Mouse (Mus musculus): Measurements from ENCODE around the gene Atf3.

The Atf3 gene

GRCm38 (mm10) chr1:191200816-191201602, 16.8 kb downstream of the Atf3 start:
- in situ Hi-C loops (cut with MboI; ENCODE audit: low pct_unique_long_range_greater_than_20kb in 1 of 2, low sequenced_read_pairs in 2 of 2, unreplicated experiment in 1 of 2) = no loop called here

DNA sequence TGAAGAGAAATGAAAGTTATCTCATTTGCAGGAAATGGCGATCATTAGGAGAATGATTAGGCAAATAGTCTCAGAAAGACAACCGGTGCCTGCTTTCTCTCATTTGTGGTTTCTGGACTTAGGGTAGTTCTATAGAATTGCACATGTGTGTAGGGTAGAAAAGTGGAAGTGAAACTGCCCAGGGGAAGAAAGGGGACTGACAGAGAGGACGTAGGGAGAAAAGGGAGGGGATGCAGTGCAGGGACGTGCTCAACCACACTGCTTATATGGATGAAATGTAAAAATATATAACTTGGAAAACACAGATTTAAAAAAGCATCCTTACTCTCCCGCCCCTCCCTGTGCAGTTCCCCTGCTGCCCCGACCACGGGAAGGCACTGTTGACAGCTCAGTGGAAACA, 19.9 kb downstream of the Atf3 start:
- in situ Hi-C loops (cut with MboI; ENCODE audit: low pct_unique_long_range_greater_than_20kb in 1 of 2, low sequenced_read_pairs in 2 of 2, unreplicated experiment in 1 of 2) = no loop called here

DNA sequence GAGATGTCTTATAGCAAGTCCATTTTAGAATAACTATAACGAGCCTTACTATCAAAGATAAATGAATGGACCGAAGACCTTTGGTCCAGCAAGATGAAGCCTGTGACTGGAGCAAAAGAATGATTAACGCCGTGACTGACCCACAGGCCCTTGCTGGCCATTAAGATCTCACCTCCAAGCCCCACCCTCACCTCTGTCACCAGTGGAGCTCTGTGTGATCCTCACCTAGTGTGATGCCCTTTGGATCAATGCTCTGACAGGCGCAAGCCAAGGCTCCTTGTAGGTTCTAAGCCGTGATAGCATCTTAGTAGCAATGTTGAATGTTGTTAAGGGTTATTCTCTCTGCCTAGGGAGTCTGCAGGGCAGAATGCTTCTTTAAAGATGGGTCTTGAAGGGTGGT, 21.8 kb downstream of the Atf3 start:
- in situ Hi-C loops (cut with MboI; ENCODE audit: low pct_unique_long_range_greater_than_20kb in 1 of 2, low sequenced_read_pairs in 2 of 2, unreplicated experiment in 1 of 2) = no loop called here

DNA sequence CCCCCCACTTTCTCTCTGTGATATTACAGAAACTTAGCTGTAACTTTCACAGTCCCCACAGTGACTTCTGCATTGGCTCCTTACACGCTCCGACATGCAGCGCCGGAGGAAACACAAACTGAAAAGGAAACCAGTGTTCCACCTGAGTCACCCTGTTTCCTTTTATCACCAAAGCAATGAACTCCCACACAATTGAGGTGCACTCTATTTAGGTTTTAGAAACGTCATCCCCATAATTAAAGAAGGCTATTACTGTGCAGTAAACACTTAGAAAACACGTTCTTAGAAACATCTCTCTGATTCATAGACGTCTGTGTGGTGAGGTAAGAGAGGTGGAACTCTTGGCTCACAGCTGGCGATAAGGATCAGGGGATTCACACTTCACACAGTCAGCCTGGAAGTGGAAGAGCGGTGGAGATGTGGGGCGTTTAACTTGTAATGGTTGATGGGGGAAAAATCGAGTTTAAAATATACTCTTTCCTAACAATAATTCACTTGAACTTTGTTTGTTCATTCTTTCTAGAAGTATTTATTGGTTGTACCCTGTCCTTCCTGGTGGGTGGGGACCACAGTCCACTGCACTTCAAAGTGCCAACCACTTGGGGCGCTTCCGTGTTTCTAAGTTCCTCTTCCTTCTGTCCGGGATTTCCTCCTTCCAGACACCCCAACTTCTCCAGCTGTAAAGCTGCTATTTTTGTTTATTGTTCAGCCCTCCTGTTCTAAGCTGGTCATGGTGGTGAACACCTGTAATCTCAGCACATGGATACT, 24.0 kb downstream of the Atf3 start:
- in situ Hi-C loops (cut with MboI; ENCODE audit: low pct_unique_long_range_greater_than_20kb in 1 of 2, low sequenced_read_pairs in 2 of 2, unreplicated experiment in 1 of 2) = no loop called here

DNA sequence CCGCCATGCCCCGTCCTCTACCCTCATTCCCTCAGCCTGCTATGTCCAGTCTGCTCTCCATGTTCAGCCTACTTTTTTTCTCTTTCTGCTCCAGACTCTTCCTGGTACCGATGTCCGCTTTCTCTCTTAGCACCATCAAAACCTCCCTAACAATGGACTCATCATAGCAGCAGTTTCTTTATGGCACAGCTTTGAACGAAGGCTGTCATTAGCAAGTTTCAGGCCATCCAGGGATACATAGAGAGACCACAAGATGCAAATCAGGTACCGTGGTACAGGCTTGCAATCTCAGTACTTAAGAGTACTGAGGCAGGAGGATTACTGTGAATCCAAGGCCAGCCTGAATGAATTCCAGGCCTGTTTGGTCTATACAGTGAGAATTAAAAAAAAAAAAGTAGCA, 25.1 kb downstream of the Atf3 start:
- in situ Hi-C loops (cut with MboI; ENCODE audit: low pct_unique_long_range_greater_than_20kb in 1 of 2, low sequenced_read_pairs in 2 of 2, unreplicated experiment in 1 of 2) = no loop called here

DNA sequence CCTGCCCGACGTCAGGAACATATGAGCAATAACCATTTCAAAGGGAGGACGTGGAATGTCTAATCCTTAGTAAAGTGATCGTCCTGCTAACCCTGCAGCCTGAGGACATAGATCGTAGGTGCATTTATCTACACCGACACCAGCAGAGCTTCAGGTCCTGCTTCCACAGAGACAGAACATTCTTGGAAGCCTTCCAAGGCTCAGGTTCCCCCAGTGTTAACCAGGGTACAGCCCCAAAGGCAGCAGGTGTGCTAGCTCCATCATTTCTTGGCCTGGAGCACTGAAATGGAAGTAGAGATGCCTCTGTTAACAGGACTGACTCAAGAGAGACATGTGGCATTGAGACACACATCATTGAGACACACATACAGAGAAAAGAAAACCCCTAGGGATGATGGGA, 25.6 kb downstream of the Atf3 start:
- in situ Hi-C loops (cut with MboI; ENCODE audit: low pct_unique_long_range_greater_than_20kb in 1 of 2, low sequenced_read_pairs in 2 of 2, unreplicated experiment in 1 of 2) = no loop called here

- in situ Hi-C loops (cut with MboI; ENCODE audit: low pct_unique_long_range_greater_than_20kb in 1 of 2, low sequenced_read_pairs in 2 of 2, unreplicated experiment in 1 of 2) = no loop called here
Measured at GRCm38 (mm10) chr1:191189671-191190372, 28.0 kb downstream of the Atf3 start.

- in situ Hi-C loops (cut with MboI; ENCODE audit: low pct_unique_long_range_greater_than_20kb in 1 of 2, low sequenced_read_pairs in 2 of 2, unreplicated experiment in 1 of 2) = no loop called here
Measured at GRCm38 (mm10) chr1:191186386-191186770, 31.5 kb downstream of the Atf3 start.

DNA sequence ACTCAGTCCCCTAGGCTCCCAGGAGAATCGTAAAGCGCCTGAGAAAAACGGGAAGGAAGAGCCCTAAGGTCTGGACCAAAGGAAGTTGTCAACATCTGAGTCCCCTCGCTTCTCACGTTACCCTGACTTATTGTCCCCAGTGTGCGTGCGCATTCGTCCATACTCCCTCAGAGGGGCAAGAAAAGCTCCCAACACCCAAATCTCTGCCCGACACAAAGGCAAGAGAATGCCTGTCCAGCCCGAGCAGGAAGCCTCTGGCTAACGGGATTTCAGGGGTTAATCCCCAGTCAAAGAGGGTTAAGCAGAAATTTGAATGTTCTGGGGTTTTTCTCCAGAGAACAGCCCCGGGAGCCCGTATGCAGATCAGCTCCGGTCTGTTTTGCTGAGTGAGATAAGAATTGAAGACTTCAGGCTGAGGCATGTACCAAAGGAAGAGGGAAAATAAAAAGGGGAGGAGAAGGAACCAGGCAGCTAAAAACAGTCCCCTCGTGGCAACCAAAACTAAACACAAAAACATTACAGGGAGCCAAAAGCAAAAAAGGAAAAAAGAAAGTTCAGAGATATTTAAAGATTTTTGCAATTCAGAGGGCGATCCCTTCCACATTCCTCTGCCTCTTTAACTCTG, 32.0 kb downstream of the Atf3 start:
- in situ Hi-C loops (cut with MboI; ENCODE audit: low pct_unique_long_range_greater_than_20kb in 1 of 2, low sequenced_read_pairs in 2 of 2, unreplicated experiment in 1 of 2) = no loop called here

DNA sequence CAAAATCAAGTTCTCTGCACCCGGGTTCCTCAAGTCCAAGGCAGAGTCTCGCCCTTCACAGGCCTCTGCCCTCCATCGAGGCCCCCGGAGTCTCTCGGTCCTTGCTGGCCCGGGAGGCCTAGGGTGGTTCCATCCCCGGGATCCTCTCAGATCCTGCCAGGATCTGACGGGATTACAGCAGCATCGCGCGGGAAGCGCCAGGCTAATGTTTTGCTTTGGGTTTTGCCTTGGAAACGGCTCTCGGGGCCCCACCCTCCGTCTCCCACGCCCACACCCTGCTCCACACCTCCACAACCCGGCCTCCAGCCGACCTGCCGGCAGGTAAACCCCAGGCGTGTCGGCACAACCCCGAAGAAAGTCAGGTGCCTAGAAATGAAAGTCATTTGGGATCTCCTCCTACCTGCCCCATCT, 33.0 kb downstream of the Atf3 start:
- in situ Hi-C loops (cut with MboI; ENCODE audit: low pct_unique_long_range_greater_than_20kb in 1 of 2, low sequenced_read_pairs in 2 of 2, unreplicated experiment in 1 of 2) = no loop called here

GRCm38 (mm10) chr1:191184066-191184815, 33.6 kb downstream of the Atf3 start:
- in situ Hi-C loops (cut with MboI; ENCODE audit: low pct_unique_long_range_greater_than_20kb in 1 of 2, low sequenced_read_pairs in 2 of 2, unreplicated experiment in 1 of 2) = no loop called here

DNA sequence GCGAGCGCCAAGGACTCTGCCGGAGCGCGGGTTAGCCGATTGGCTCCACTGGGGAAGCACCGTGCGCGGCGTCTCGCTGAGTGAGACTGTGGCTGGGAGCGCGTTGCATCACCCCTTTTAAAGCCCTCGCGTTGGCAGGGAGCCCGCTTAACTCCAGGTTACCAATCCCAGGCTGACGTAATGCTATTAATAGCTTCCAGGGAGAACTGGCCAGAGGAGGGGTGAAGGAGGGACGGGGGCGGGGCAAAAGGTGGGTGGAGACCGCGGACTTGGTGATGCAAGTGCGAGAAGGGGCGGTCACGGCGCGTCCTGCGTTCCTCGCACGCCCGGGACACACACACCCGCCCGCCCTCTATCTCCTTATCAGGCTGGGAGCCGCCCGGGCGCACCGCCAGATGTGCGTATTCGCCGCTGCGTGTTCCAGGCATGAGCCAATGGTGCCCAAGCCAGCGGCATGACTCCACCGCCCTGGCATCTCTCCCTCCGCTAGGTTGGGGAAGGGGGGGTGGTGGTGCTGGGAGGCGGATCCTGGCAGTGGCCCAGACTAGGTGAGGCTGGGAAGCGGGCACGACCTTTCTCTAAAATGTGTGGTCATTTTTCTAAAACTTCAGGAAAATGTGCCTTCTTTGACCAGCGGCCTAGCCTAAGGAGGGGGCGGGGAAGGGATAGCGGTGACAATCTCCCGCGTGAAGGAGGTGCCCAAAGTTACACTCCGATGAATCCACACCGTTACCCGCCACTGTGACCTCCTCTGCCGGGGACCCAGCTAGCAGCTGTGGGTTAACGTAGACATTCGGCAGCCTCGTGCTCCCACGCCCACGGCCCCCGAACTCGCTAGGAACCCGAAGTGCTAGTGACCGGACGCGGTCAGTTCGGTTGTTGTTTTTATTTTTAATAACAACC, 34.4 kb downstream of the Atf3 start:
- in situ Hi-C loops (cut with MboI; ENCODE audit: low pct_unique_long_range_greater_than_20kb in 1 of 2, low sequenced_read_pairs in 2 of 2, unreplicated experiment in 1 of 2) = no loop called here

DNA sequence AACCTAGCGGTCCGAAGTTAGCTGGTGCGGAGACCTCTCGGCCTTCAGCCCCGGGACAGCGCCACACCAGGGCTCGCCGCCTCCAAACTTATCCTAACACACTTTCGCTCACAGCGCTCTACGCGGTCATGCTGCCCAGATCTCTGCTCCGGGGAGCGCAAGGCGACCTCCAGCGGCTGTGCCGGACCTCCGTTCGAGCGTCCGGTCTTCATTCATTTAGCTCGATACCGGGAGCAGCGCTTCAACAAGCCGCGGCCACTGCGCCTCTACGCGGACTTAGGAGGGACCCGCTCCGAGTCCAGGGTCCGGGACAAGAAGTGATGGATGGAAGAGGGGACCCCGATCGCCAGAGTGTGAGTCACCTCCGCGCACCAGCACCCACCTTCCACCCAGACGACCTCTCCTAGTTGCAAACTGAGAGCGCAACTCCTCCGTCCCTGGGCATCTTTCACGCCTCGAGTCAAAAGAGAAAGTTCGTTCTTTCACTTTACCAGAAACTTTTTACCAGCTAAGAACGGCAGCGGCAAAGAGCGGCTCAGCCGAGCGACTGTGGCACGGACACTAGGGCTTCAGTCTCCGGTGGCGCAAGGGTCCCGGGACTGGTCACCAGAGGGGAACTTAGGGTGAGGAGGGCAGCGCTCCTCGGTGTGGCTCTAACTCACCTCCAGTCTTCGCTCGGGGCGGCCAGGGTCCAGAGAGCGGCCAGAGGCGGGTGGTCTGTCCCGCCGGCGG, 35.2 kb downstream of the Atf3 start:
- in situ Hi-C loops (cut with MboI; ENCODE audit: low pct_unique_long_range_greater_than_20kb in 1 of 2, low sequenced_read_pairs in 2 of 2, unreplicated experiment in 1 of 2) = no loop called here

DNA sequence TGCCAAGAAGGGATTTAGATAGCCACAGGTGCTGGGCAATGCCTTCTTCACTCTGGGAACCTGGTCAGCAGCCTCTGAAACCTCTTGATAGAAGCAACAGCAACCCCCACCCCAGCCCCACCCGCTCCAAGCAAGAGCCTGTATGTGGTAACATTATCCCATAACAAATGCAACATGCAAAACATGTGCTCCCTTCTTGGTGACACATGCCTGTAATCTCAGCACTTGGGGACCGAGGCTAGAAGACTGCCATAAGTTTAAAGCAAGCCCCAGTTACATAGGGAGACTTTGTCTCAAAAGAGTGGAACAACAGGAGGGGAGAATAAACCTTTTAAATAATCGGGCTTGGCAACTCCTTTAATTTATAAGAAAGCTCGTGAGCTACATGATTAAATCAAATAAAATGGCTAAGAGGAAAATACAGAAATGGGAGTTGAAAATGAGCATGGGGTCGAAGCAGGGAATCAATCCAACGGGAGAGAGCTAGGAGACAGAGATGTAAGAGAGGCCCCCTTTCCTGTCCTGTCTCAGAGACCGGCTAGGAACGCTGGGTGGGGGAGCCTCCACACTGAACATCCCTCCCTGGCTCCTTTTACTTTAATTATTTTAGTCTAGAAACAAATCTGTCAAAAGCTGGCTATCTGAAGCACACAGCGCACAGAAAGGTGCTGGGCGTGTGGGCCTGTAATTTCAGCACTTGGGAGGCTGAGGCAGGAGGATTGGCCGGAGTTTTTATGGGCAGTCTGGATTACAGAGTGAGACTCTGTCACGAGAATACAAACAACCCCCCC, 36.2 kb downstream of the Atf3 start:
- in situ Hi-C loops (cut with MboI; ENCODE audit: low pct_unique_long_range_greater_than_20kb in 1 of 2, low sequenced_read_pairs in 2 of 2, unreplicated experiment in 1 of 2) = no loop called here

GRCm38 (mm10) chr1:191180397-191180796, 37.4 kb downstream of the Atf3 start:
- in situ Hi-C loops (cut with MboI; ENCODE audit: low pct_unique_long_range_greater_than_20kb in 1 of 2, low sequenced_read_pairs in 2 of 2, unreplicated experiment in 1 of 2) = no loop called here

DNA sequence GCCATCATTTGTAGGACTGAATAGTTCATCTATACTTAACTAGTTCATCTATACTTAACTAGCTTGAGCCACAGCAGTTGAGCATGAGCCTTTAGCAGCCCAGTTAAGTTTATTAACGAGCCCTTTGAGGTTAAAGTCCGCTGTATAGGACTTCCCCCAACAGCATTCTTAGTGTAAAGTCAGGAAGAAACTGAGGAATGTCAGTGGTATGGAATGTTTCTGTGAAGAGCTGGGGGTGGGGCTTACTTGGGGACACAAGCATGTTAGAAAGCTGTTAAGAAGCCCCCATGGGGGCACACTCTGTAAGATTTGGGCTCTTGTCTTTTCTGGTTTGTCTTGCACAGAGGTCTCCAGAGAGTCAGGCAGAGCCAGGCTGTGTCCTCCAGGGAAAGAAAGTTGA, 38.0 kb downstream of the Atf3 start:
- in situ Hi-C loops (cut with MboI; ENCODE audit: low pct_unique_long_range_greater_than_20kb in 1 of 2, low sequenced_read_pairs in 2 of 2, unreplicated experiment in 1 of 2) = no loop called here
